Mouse (Mus musculus): ENCODE data around the gene Cyp27b1. TPM values are rescaled to one million over a fixed set of nuclear protein-coding genes. Genes with fewer than 3 reads are reported as not detected.

Cyp27b1 gene
- polyA plus RNA-seq, 1 experiment from 2014 or later, result 0.11 TPM

DNA sequence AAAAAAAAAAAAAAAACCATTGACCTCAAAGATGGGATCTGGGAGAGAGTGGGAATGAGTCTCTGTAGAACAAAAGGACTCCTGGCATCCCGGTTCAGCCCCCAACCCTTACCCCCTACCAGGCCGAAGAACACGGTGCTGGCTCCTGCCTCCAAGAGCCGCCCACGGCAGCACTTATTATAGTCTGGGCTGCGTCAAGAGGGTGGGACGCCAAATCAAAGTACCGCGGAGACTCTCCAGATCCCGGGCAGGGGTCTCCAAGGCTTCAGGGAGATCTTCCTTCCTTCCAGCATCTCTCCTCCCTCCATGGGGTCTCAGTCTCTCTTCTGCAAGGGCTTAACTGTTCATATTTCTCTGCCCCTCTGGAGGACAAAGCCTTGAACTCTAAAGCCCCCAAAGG lies 29.5 kb downstream of the Cyp27b1 start:
- peaks cover 59% of the 10 kb centered on the region for H3K4me1 ChIP-seq

DNA sequence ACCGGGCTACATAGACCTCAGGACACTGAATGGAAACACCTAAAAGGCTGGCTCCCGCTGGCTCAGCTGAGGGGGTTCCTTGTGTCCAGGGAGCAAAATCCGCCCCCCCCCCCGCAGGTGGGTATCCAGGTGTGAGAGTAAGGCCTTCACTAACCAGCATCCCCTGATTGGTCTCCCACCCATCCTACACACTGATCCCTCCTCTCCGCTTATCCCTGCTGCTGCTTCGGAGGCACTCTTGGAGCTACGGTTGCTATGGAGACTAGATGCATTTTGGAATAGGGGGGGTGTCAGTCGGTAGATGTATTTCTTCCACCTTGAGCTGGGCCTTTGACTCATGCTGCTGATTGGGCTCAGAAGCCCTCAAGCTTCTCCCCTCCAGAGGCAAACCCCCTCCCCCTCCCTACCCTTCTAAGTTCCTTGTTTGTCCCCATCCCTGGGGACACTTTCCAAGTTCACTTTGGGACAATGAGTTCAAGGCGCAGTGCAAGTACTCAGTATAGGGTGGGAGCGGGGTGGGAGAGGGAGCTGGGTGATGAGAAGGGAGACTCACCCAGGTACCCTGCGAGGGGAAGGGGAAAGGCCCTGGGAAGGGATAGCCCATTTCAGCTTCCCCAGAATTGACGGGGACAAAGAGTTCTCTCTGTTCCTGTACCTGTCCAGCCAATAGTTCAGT lies 30.1 kb downstream of the Cyp27b1 start:
- Histone ChIP-seq H3K4me3 (peak overlapping the region; percentile 68), H3K9me3 (0 out of 2 replicates have a peak, but pooled peaks cover 3% of the 10 kb centered on the region), H3K36me3 (replicated peaks) (no peaks in the 10 kb centered on the region), H3K27ac (peak overlapping the region; percentile 76), H3K27me3 (ENCODE audit: poor library complexity, severe bottlenecking) (peaks cover 81% of the 10 kb centered on the region), H3K4me1 (peaks cover 59% of the 10 kb centered on the region)
- WGBS, result 3% methylated on average over 12 of the region's 12 CpGs
- no peak for DNase-seq (ENCODE audit: extremely low spot score, low spot score)

More for the DNA sequence above, 29.5 kb downstream of the Cyp27b1 start:
- DNase-seq (ENCODE audit: extremely low spot score, low spot score), result no peak
- peaks cover 75% of the 10 kb centered on the region for H3K27me3 ChIP-seq (ENCODE audit: poor library complexity, severe bottlenecking)
- no peaks in the 10 kb centered on the region for H3K36me3 ChIP-seq (replicated peaks)
- peak overlapping the region; percentile 68 for H3K4me3 ChIP-seq
- WGBS, result 5% methylated on average over 10 of the region's 10 CpGs
- H3K9me3 ChIP-seq, result 0 out of 2 replicates have a peak, but pooled peaks cover 3% of the 10 kb centered on the region
- H3K27ac ChIP-seq, result 0 out of 2 replicates have a peak overlapping the region, but pooled peaks have one; percentile 25

DNA sequence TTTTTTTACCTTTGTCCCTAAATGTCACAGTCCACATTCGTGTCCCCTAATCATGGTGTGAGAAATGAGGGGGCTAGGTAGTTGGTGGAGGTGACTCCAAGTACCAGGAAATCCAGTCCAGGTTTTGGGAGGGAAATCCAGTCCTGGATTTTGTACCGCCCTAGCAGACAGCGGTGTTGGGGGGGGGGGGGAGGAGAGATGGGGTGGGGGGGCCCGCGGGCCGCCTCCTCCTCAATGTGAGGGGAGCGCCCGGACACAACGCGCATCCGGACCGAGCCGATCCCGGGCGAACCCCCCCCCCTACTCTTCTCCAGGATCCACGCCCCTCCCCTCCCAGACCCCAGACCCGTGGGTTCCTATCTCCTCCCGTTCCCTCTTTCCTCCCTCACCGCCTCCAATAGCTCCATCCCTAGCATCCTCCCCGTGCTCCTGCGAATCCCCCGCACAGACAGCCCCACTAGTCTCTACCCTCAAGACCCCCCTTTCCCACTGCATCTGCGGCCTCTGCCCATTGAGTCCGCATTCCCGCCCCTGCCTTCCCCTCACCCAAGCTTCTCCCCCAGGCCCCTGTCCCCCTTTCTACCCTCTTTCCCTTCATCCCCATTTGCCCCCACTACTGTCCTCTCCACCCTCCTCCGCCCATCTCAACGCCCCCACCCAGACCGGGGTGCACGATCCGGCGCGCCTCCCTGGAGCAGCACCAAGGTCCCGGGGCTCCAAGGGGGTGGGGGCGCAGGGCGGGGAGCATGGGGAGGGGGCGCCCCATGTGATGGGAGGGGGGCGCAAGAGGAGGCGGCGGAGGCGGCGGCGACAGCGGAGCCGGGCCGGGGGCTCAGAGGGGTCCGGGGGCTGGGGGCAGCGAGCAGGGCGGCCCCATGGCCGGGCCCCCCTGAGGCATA lies 30.9 kb downstream of the Cyp27b1 start:
- Histone ChIP-seq H3K36me3 (replicated peaks) (no peaks in the 10 kb centered on the region), H3K27me3 (ENCODE audit: poor library complexity, severe bottlenecking) (peaks cover 89% of the 10 kb centered on the region), H3K4me3 (peak overlapping the region; percentile 68), H3K27ac (peak overlapping the region; percentile 76), H3K4me1 (peaks cover 59% of the 10 kb centered on the region), H3K9me3 (0 out of 2 replicates have a peak, but pooled peaks cover 3% of the 10 kb centered on the region)
- WGBS, result 2% methylated on average over 48 of the region's 49 CpGs
- peak; percentile 68 for DNase-seq (ENCODE audit: extremely low spot score, low spot score)

DNA sequence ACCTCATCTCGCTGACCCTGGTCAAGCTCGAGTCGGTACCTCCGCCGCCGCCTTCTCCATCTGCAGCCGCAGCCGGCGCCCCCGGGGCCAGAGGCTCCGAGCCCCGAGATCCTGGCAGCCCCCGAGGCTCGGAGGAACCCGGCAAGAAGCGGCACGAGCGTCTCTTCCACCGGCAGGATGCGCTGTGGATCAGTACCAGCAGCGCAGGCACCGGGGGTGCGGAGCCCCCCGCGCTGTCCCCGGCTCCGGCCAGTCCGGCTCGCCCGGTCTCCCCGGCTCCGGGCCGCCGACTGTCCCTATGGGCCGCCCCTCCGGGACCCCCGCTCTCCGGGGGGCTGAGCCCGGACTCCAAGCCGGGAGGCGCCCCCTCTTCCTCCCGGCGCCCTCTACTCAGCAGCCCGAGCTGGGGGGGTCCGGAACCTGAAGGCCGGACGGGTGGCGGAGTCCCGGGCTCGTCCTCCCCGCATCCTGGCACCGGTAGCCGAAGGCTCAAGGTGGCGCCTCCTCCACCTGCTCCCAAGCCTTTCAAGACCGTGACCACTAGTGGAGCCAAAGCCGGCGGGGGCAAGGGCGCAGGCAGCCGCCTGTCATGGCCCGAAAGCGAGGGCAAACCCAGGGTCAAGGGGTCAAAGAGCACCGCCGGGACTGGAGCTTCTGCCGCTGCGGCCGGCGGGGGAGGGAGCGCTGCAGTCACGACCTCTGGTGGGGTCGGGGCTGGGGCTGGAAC lies 31.8 kb downstream of the Cyp27b1 start:
- H3K4me1 ChIP-seq, result peaks cover 59% of the 10 kb centered on the region
- H3K27me3 ChIP-seq (ENCODE audit: poor library complexity, severe bottlenecking), result peaks cover 98% of the 10 kb centered on the region
- peak overlapping the region; percentile 76 for H3K27ac ChIP-seq
- no peaks in the 10 kb centered on the region for H3K36me3 ChIP-seq (replicated peaks)
- peak; percentile 41 for DNase-seq (ENCODE audit: extremely low spot score, low spot score)
- 0 out of 2 replicates have a peak, but pooled peaks cover 3% of the 10 kb centered on the region for H3K9me3 ChIP-seq
- WGBS, result 1% methylated on average over 61 of the region's 70 CpGs
- peak overlapping the region; percentile 68 for H3K4me3 ChIP-seq

DNA sequence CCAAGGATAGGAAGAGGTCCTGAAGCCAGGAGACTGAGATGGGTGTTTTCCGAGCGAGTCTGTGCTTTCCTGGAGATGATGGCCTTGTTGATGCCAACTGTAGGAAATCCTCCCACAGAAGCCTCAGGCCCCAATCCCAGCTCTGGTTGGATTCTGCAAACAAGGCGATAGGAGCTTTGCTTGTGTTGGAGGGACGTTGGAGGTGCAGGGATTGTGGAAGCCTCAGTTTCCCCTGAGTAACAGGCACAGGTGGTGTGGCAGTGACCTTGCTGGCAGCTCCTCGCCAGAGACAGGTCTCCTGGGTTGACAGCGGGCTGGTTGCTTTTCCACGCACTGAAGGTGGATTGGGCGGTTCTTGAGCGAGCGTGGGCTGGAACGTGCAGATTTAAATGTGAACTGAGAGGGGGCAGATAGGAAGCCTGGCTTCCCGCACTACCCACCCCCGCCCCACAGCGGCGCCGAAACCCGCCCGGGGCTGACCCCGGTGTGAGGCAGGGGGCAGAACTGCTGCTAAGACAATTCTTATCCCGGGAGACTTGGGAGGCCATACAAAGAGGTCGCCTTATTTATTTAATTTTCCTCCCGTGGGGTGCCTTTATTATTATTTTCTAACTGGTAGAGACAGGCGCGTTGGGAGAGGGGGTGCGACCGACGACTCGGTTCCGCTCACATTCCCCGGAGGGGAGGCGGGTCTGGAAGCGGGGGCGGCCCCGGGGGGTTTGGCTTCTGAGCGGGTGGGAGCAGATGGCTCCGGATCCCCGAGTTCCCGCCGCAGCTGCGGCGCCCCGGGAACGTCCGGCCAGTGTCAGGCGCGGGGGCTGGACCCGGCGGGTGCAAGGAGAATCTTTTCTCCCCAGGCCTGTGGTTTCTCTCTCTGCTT lies 33.1 kb downstream of the Cyp27b1 start:
- Histone ChIP-seq H3K27ac (no peak overlapping the region), H3K27me3 (ENCODE audit: poor library complexity, severe bottlenecking) (peaks cover 93% of the 10 kb centered on the region), H3K4me1 (peaks cover 53% of the 10 kb centered on the region), H3K9me3 (0 out of 2 replicates have a peak, but pooled peaks cover 3% of the 10 kb centered on the region), H3K36me3 (replicated peaks) (no peaks in the 10 kb centered on the region), H3K4me3 (peak overlapping the region; percentile 68)
- WGBS, result 2% methylated on average over 48 of the region's 48 CpGs
- DNase-seq (ENCODE audit: extremely low spot score, low spot score), result peak; percentile 27

DNA sequence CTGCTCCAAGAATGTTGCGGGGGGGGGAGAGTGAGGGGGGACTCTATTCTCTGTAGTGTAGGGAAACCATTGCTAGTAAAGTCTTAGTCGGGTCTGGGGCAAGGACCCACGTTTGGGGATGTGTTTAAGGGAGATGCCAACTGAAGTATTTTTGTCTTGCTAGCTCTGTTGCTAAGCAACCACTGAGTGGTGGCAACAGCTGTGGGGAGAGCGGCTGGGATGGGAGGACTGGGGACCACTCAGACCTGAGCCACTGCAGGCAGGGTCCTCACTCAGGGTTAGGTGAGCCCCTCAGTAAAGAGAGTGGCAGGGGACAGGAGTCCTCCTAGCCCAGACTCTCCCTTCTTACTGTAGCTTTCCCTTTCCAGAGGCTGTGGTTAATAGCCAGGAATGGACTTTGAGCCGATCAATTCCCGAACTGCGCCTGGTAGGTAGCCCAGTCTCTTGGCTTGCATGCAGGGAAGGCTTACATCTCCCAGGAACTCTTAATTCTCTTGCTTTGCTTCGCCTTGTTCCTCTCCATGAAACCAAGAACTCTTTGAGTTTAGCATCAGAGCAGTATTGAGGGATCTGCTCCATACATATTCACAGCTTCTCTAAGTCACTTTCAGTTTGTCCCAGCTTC lies 34.1 kb downstream of the Cyp27b1 start:
- 32% methylated on average over 8 of the region's 8 CpGs for WGBS
- Histone ChIP-seq H3K4me1 (peaks cover 50% of the 10 kb centered on the region), H3K27me3 (ENCODE audit: poor library complexity, severe bottlenecking) (peaks cover 86% of the 10 kb centered on the region), H3K9me3 (0 out of 2 replicates have a peak, but pooled peaks cover 3% of the 10 kb centered on the region), H3K27ac (no peak overlapping the region), H3K4me3 (peak overlapping the region; percentile 68; the same call in 1 of the 2 replicates), H3K36me3 (replicated peaks) (no peaks in the 10 kb centered on the region)
- DNase-seq (ENCODE audit: extremely low spot score, low spot score), result peak; percentile 49

DNA sequence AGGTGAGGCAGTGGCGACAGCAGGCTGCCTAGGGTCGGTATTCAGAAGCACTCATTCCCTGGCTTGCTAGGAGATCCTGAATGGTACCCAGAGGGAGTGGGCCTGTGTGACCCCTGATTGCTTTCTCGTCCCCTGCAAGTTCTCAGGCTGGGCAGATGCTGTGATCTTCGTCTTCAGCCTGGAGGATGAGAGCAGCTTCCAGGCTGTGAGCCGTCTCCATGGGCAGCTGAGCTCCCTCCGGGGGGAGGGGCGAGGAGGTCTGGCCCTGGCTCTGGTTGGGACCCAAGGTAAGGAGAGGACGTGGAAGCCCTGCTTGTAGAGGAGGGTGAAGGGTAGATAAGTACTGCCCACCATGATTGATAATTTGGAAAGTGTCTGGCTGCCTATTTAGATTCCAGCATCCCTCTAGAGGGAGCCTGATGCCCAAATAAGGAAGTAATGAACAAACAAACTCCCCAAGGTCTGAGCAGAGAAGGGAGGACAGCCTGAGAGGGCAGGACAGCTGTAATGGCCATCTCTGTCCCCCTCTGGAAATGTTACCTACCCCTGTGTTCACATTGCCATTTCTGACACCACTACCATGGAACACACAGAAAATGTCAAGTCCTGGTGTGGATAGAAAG lies 35.4 kb downstream of the Cyp27b1 start:
- 28% methylated on average over 8 of the region's 8 CpGs for WGBS
- 0 out of 2 replicates have a peak, but pooled peaks cover 3% of the 10 kb centered on the region for H3K9me3 ChIP-seq
- no peak overlapping the region for H3K27ac ChIP-seq
- H3K36me3 ChIP-seq (replicated peaks), result no peaks in the 10 kb centered on the region
- no peak overlapping the region for H3K4me3 ChIP-seq
- peaks cover 86% of the 10 kb centered on the region for H3K27me3 ChIP-seq (ENCODE audit: poor library complexity, severe bottlenecking)
- no peak for DNase-seq (ENCODE audit: extremely low spot score, low spot score)
- peaks cover 39% of the 10 kb centered on the region for H3K4me1 ChIP-seq

DNA sequence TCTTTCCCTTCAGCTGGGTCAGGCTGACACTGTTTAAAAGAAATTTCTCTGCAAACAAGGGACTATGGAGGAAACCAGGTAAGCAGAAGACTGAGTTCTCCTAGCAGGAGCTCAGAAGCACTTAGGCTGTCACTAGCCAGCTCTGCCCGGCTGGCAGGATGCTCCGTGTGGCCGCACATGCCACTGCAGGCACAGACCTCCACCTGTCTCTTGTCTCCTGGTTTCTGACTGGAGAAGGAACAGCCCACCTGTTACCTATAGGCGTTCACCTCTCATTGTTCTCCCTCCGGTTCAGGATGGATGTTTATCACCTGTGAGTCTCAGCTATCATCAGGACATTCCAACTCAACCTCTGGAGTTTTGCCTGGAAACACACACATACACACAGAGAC lies 35.9 kb downstream of the Cyp27b1 start:
- Histone ChIP-seq H3K4me1 (peaks cover 34% of the 10 kb centered on the region), H3K4me3 (no peak overlapping the region), H3K27me3 (ENCODE audit: poor library complexity, severe bottlenecking) (peaks cover 86% of the 10 kb centered on the region), H3K9me3 (0 out of 2 replicates have a peak, but pooled peaks cover 3% of the 10 kb centered on the region), H3K27ac (no peak overlapping the region), H3K36me3 (replicated peaks) (no peaks in the 10 kb centered on the region)
- DNase-seq (ENCODE audit: extremely low spot score, low spot score), result no peak
- 64% methylated on average over 5 of the region's 5 CpGs for WGBS

DNA sequence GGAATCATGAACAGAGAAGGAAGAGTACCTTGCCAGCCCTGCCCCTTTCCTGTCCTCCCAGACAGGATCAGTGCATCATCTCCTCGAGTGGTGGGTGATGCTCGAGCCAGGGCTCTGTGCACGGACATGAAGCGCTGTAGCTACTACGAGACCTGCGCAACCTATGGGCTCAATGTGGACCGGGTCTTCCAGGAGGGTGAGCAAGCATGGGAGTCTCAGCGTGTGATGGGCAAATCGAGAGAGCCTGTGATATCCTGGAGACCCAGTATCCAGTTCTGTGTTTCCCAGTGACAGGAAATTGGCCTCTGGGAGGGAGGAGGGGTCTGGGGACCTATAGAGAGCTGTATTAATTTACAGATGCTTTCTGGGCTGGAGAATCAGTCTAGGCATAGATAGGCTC lies 37.0 kb downstream of the Cyp27b1 start:
- peaks cover 25% of the 10 kb centered on the region for H3K4me1 ChIP-seq
- H3K27me3 ChIP-seq (ENCODE audit: poor library complexity, severe bottlenecking), result peaks cover 86% of the 10 kb centered on the region
- DNase-seq (ENCODE audit: extremely low spot score, low spot score), result no peak
- WGBS, result 84% methylated on average over 9 of the region's 9 CpGs
- H3K36me3 ChIP-seq (replicated peaks), result no peaks in the 10 kb centered on the region
- 0 out of 2 replicates have a peak, but pooled peaks cover 2% of the 10 kb centered on the region for H3K9me3 ChIP-seq
- H3K27ac ChIP-seq, result no peak overlapping the region
- H3K4me3 ChIP-seq, result no peak overlapping the region

DNA sequence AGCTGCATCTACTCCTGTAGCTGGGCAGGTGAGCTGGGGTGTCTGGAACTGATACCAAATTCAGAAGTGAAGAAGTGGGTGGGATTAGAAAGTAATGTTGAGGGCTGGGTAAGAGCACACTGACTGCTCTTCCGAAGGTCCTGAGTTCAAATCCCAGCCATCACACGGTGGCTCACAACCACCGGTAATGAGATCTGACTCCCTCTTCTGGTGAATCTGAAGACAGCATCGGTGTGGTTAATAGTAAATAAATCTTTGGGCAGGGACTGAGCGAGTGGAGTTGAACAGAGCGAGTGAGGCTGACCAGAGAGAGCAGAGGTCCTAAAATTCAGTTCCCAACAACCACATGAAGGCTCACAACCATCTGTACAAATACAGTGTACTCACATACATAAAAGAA lies 37.6 kb downstream of the Cyp27b1 start:
- Histone ChIP-seq H3K9me3 (no peaks in the 10 kb centered on the region), H3K4me1 (peaks cover 25% of the 10 kb centered on the region), H3K27ac (no peak overlapping the region), H3K27me3 (ENCODE audit: poor library complexity, severe bottlenecking) (peaks cover 86% of the 10 kb centered on the region), H3K4me3 (no peak overlapping the region), H3K36me3 (replicated peaks) (no peaks in the 10 kb centered on the region)
- no peak for DNase-seq (ENCODE audit: extremely low spot score, low spot score)
- WGBS, result 80% methylated on average over 6 of the region's 6 CpGs
